Mouse (Mus musculus) adrenal gland, postnatal 25 days (tissue): ENCODE measurements at regions not wholly inside any gene's neighbourhood (a gene's known extent, or its start where the extent isn't known, plus 50 kb on each side); places are given as distances from the start of the nearest gene placed in this dataset.

Experiments
- DNase-seq: peaks from one replicate; pipeline ENCODE4 v3.0.0; 2021; ENCODE audit warnings: mixed read lengths

DNA sequence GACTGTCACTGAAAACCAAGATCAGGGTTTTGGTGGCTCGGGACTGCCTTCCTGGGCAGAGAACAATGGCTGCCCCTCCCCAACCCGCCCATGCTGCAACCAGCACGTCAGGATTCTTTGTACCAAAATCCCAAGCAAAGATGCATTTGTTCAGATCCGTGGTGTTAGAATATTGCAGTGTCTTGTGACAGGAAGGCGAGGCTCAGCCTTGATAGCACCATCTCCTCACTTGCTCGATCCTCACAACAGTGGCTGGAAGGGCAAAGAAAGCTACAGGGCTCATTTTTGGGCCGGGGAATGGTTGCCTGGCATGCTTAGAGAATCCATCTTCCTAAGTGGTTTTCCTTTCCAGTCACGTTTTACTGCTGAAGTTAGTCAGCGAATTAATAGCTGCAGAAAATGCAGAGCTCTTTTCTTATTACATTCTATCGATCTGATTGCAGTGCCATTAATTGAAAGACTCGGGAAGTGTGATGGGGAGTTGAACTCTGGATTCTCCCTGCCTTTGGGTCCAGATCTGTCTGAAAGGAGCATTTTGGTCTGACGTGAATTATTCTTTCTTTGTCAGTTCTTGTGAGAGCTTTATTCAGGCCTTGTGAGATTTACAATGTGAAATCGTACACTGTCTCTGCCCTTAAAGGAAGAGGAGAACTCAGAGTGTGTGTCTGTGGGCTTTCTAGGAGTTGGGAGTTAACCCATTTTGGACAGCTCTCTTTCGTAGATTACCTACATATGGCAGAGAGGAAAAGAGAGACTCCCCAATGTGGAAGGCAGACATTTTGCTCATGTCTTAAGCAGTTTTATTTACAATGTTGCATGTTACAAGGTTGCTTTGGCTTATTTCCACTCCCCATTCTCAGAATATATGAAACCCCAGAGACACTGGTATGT is 213.3 kb upstream of the Ubash3b start:
- DNase-seq: no peak

GRCm38 (mm10) chr9:41366405-41366804 is 204.9 kb upstream of the Ubash3b start:
- no peak for DNase-seq

GRCm38 (mm10) chr9:41365251-41365650 is 203.8 kb upstream of the Ubash3b start:
- DNase-seq: no peak

GRCm38 (mm10) chr9:41364442-41365250 is 203.1 kb upstream of the Ubash3b start:
- no peak for DNase-seq

DNA sequence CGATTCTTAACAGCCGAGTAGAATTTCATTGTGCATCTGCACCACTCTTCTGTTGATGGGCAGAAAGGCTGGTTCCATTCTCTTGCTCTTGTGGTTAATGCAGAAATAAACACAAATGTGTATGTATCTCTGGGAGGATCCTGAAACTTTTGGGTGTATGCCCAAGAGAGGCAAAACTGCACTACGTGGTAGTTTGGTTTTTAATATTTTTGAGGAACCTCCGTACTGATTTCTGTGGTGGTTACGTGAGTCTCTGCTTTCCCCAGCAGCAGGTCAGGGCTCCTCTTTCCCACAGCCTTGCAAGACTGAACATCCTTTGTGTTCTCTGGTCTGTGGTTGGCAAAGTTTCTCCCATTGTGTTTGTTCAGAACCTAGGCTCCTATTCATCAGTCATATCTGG is 198.9 kb upstream of the Ubash3b start:
- no peak for DNase-seq

DNA sequence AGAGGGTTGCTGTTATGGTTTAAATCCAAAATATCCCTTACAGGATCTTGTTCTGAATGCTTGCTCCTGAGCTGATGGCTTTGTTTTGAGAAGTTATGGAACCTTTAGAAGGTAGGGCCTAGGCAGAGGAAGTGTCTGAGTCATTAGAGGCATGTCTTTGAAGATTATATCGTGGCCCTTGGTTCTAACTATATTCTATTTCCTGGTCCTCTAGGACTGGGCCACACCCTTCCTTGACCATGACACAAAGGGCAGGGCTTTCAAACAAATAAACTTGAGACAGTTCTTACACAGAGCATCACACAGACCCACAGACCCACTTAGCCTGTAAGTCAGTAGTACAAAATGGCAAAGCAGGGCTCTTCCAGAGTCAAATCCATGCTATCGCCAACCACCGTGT is 197.8 kb upstream of the Ubash3b start:
- DNase-seq: no peak

DNA sequence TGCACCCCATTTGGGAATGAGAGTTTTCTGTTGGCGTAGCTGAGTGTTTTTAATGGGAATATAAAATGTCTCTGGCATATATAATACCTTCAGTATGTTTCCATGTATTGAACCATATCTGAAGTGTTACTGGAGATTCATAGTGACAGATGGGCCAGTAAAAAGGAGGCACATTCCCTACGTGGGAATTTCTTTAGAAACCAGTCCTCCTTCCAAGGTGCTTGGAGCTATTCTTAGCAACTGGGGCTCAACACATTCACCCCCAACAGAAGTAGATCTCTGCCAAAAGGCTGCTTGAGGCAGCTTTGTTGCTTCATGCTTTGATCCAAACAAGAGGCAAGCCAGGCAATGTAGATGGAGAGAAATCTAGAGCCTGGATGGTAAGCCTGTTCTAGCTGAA is 183.8 kb upstream of the Ubash3b start:
- no peak for DNase-seq

GRCm38 (mm10) chr9:41337375-41337774 is 175.9 kb upstream of the Ubash3b start:
- DNase-seq: no peak

DNA sequence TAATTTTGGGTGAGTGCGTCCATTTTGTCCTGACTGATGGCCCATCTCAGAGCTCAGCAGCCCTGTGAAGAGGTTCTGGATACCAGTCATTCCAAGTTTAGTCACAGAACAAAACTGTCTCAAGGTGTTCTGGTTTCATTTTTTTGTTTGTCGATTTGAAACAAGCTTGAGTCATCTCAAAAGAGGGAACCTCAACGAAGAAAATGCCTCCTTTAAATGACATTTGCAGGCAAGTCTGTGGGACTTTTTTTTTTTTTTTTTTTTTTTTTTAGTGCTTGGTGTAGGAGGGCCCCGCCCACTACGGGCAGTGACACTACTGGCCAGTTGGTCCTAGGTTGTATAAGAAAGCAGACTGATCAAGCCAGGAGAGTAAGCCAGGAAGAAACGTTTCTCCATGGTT is 175.3 kb upstream of the Ubash3b start:
- no peak for DNase-seq

GRCm38 (mm10) chr9:41334462-41335241 is 173.2 kb upstream of the Ubash3b start:
- no peak for DNase-seq

GRCm38 (mm10) chr9:41333526-41333925 is 172.0 kb upstream of the Ubash3b start:
- DNase-seq: no peak

- no peak for DNase-seq
Observed at GRCm38 (mm10) chr9:41328959-41329358, 167.5 kb upstream of the Ubash3b start.

DNA sequence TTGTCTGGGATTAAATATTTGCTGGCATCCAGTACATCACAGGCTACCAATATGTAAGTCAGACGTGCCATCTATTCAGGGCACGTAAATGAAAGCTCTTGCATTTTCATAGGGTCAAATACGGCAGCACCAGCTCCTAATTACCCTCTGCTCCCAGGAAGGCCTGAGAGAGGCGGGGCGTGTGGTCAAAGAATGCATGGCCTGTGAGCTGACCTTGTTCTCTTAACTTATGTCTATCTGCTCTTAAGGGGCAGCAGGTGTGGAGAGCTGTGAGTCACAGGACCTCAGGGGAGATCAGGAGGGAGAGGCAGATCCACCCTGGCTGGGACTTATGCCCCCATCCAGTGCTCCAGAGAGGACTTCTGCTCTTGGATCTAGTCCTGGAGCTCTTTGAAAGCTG is 167.0 kb upstream of the Ubash3b start:
- no peak for DNase-seq

GRCm38 (mm10) chr9:41328056-41328455 is 166.6 kb upstream of the Ubash3b start:
- DNase-seq: no peak

- no peak for DNase-seq
Observed at GRCm38 (mm10) chr9:41327561-41327960, 166.1 kb upstream of the Ubash3b start.

GRCm38 (mm10) chr9:41326772-41327560 is 165.5 kb upstream of the Ubash3b start:
- peak; percentile 7 for DNase-seq

DNA sequence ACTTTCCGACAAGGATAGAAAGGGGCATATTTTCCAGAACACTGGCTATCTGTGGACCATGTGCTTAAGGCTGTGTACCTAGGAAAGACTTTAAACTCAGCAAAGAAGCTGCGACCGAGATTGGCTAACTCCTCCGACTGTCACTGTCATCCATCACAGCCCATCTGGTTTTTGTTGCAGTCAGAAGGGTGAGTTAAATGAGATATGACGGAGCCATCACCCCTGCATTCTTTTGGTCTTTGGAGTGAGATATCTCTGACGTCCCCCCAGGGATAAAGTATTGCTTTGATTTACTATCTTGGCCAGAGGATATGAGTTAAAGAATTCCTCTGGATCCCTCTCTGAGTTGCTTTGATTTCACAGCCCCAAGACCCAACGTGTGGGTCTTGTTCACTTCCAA is 160.0 kb upstream of the Ubash3b start:
- DNase-seq: no peak

GRCm38 (mm10) chr9:41319066-41319465 is 157.6 kb upstream of the Ubash3b start:
- no peak for DNase-seq

GRCm38 (mm10) chr9:41306229-41306628 is 144.7 kb upstream of the Ubash3b start:
- DNase-seq: no peak

DNA sequence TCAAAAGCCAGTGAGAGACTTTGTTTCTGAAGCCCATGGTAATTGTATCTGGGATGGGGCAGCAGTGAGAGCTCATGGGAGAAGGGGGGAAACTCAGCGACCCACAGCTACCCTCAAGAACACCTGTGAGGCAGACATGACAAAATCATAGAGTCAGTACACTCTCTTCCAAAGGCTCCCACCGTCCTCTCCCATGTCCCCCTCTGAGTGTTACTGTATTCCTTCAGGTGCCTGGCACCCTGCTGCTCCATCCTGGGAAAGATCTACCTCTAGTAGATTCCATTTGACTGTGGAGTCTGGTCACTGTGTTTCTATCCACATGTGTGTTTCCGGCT is 142.0 kb upstream of the Ubash3b start:
- no peak for DNase-seq

- DNase-seq: no peak
Observed at GRCm38 (mm10) chr9:41302809-41303493, 141.5 kb upstream of the Ubash3b start.

- DNase-seq: no peak
Observed at GRCm38 (mm10) chr9:41286145-41286468, 124.6 kb upstream of the Ubash3b start.
